ENCODE assay signal across 26 mouse cellular contexts in genomic region chr6:145094431-145094830, GRCm38 (mm10). TPM values are rescaled to one million over a fixed set of nuclear protein-coding genes. Genes with fewer than 3 reads are reported as not detected.
"Had no signal": no experiment of that assay in that cellular context is flagged by ENCODE, and none has a peak within 500 bp of the region (broad histone marks: within the 10 kb centered on the region; RNA-seq: fewer than 3 reads in every experiment).

No protein-coding gene starts in this region.

- H3K4me3 ChIP-seq: heart, embryonic 10.5 days; heart, embryonic 13.5 days; heart, embryonic 15.5 days; hindbrain, embryonic 13.5 days; hindbrain, embryonic 15.5 days; kidney, embryonic 15.5 days; layer of hippocampus, adult 2 months; limb, embryonic 13.5 days; limb, embryonic 15.5 days; liver, embryonic 12.5 days had no signal

- H3K27ac ChIP-seq: heart, embryonic 10.5 days; heart, embryonic 13.5 days; heart, embryonic 15.5 days; hindbrain, embryonic 13.5 days; hindbrain, embryonic 15.5 days; hindbrain, postnatal 0 days; kidney, embryonic 15.5 days; kidney, postnatal 0 days; layer of hippocampus, adult 2 months; limb, embryonic 13.5 days; limb, embryonic 15.5 days; liver, embryonic 12.5 days; liver, embryonic 14.5 days had no signal

- H3K4me1 ChIP-seq: hindbrain, embryonic 13.5 days; hindbrain, embryonic 15.5 days; limb, embryonic 13.5 days; limb, embryonic 15.5 days had no signal

- H3K36me3 ChIP-seq: heart, embryonic 10.5 days; heart, embryonic 13.5 days; heart, embryonic 15.5 days; hindbrain, embryonic 13.5 days; hindbrain, embryonic 15.5 days; kidney, embryonic 15.5 days; limb, embryonic 13.5 days; limb, embryonic 15.5 days; liver, embryonic 12.5 days had no signal

- H3K9ac ChIP-seq: heart, embryonic 13.5 days; heart, embryonic 15.5 days; hindbrain, embryonic 13.5 days; hindbrain, embryonic 15.5 days; kidney, embryonic 15.5 days; limb, embryonic 13.5 days; limb, embryonic 15.5 days; liver, embryonic 12.5 days; liver, embryonic 14.5 days had no signal

- H3K27me3 ChIP-seq: heart, embryonic 15.5 days; hindbrain, embryonic 15.5 days; kidney, embryonic 15.5 days; limb, embryonic 13.5 days; limb, embryonic 15.5 days; liver, embryonic 12.5 days had no signal

- H3K9me3 ChIP-seq: heart, embryonic 10.5 days; heart, embryonic 13.5 days; heart, embryonic 15.5 days; hindbrain, embryonic 13.5 days; hindbrain, embryonic 15.5 days; kidney, embryonic 15.5 days; limb, embryonic 13.5 days; limb, embryonic 15.5 days; liver, embryonic 12.5 days had no signal

- H3K4me2 ChIP-seq: heart, embryonic 13.5 days; heart, embryonic 15.5 days; hindbrain, embryonic 13.5 days; hindbrain, embryonic 15.5 days; kidney, embryonic 15.5 days; limb, embryonic 13.5 days; limb, embryonic 15.5 days; liver, embryonic 12.5 days had no signal

- ATAC-seq: hindbrain, postnatal 0 days; intestine, embryonic 16.5 days; liver, embryonic 12.5 days had no signal

- DNase-seq: gastrocnemius, postnatal 25 days; heart, adult 18-20 months; heart, postnatal 14 days; heart, postnatal 36 days; kidney, adult 11 months; kidney, adult 2 months; kidney, adult 9 months; kidney, postnatal 14 days; kidney, postnatal 36 days; layer of hippocampus, postnatal 36 days; left cerebral cortex, postnatal 4 days had no signal

RNA-seq across cellular contexts. Expression of gene Bcat1, which starts 18.4 kb away (rescaled TPM):
- polyA plus RNA-seq: liver, adult 2 months had no signal
